10 mouse cellular contexts compared by ENCODE assay signal in genomic region chr11:6731505-6731904, GRCm38 (mm10).
"Had no signal": no experiment of that assay in that cellular context is flagged by ENCODE, and none has a peak within 500 bp of the region (broad histone marks: within the 10 kb centered on the region; RNA-seq: fewer than 3 reads in every experiment).

No protein-coding gene starts in this region.

- H3K9ac ChIP-seq: limb, embryonic 15.5 days; liver, embryonic 12.5 days; lung, embryonic 15.5 days; neural tube, embryonic 12.5 days; stomach, embryonic 15.5 days had no signal

- ATAC-seq: intestine, postnatal 0 days; liver, embryonic 12.5 days had no signal

- H3K27me3 ChIP-seq: limb, embryonic 15.5 days; liver, embryonic 12.5 days; lung, embryonic 15.5 days; neural tube, embryonic 12.5 days; stomach, embryonic 15.5 days had no signal

- H3K36me3 ChIP-seq: limb, embryonic 15.5 days; liver, embryonic 12.5 days; lung, embryonic 15.5 days; neural tube, embryonic 12.5 days; stomach, embryonic 15.5 days had no signal

- DNase-seq: kidney, adult 8-10 months; right cerebral cortex, postnatal 14 days; thymus, postnatal 14 days had no signal

- H3K4me3 ChIP-seq: left cerebral cortex, adult 2 months; limb, embryonic 15.5 days; liver, embryonic 12.5 days; lung, embryonic 15.5 days; neural tube, embryonic 12.5 days; stomach, embryonic 15.5 days had no signal

- H3K4me2 ChIP-seq: limb, embryonic 15.5 days; liver, embryonic 12.5 days; lung, embryonic 15.5 days; neural tube, embryonic 12.5 days; stomach, embryonic 15.5 days had no signal

- H3K27ac ChIP-seq: left cerebral cortex, adult 2 months; limb, embryonic 15.5 days; liver, embryonic 12.5 days; lung, embryonic 15.5 days; neural tube, embryonic 12.5 days; stomach, embryonic 15.5 days had no signal

- H3K9me3 ChIP-seq: limb, embryonic 15.5 days; liver, embryonic 12.5 days; lung, embryonic 15.5 days; neural tube, embryonic 12.5 days; stomach, embryonic 15.5 days had no signal

- H3K4me1 ChIP-seq: limb, embryonic 15.5 days; liver, embryonic 12.5 days; lung, embryonic 15.5 days; neural tube, embryonic 12.5 days; stomach, embryonic 15.5 days had no signal
